Mouse (Mus musculus): ENCODE measurements around the gene Taf5. TPM values are rescaled to one million over a fixed set of nuclear protein-coding genes. Genes with fewer than 3 reads are reported as not detected.
A peak's percentile ranks its signal among the peaks of the same experiment; 100 is the strongest.

Taf5 gene
- polyA plus RNA-seq, 1 experiment from 2014 or later, result 7.8 TPM

GRCm38 (mm10) chr19:47040720-47041473, 26.6 kb upstream of the Taf5 start:
- Histone ChIP-seq H3K9ac (replicated peaks) (no peak overlapping the region), H3K27me3 (no peaks in the 10 kb centered on the region), H3K27ac (replicated peaks) (no peak overlapping the region), H3K9me3 (no peaks in the 10 kb centered on the region), H3K36me3 (peaks cover 53% of the 10 kb centered on the region), H3K4me3 (no peak overlapping the region), H3K4me2 (replicated peaks) (no peak overlapping the region), H3K4me1 (no peaks in the 10 kb centered on the region)
- ATAC-seq (replicated peaks), result no peak
- WGBS, result 90% methylated on average over 3 of the region's 3 CpGs

- H3K4me2 ChIP-seq (replicated peaks), result no peak overlapping the region
- no peaks in the 10 kb centered on the region for H3K27me3 ChIP-seq
- peaks cover 51% of the 10 kb centered on the region for H3K36me3 ChIP-seq
- ATAC-seq (replicated peaks), result no peak
- WGBS, result 86% methylated on average over 3 of the region's 3 CpGs
- peaks cover 6% of the 10 kb centered on the region; the same call in 1 of the 2 replicates for H3K4me1 ChIP-seq
- H3K9me3 ChIP-seq, result no peaks in the 10 kb centered on the region
- no peak overlapping the region for H3K9ac ChIP-seq (replicated peaks)
- no peak overlapping the region for H3K4me3 ChIP-seq
- H3K27ac ChIP-seq (replicated peaks), result no peak overlapping the region
Observed at GRCm38 (mm10) chr19:47043608-47044007, 23.9 kb upstream of the Taf5 start.

DNA sequence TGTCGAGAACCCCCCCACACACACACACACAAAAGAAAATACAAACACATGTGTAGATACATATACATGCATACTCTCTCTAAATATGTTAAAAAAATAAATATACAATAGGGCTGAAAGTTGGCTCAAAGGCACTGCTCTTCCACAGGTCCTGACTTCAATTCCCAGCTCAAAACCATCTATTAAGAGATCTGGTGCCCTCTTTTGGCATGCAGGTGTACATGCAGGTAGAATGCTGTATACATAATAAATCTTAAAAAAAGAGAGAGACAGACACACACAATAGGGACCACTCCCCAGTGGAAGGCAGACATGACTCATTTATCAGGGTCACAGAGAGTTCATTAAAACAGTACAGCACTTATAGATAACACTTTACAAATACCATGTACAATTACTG, 21.2 kb upstream of the Taf5 start:
- Histone ChIP-seq H3K4me3 (no peak overlapping the region), H3K36me3 (peaks cover 32% of the 10 kb centered on the region), H3K4me1 (peaks cover 24% of the 10 kb centered on the region), H3K9ac (replicated peaks) (no peak overlapping the region), H3K4me2 (replicated peaks) (no peak overlapping the region), H3K27ac (replicated peaks) (no peak overlapping the region), H3K9me3 (no peaks in the 10 kb centered on the region), H3K27me3 (no peaks in the 10 kb centered on the region)
- WGBS, result 87% methylated on average over 1 of the region's 1 CpGs
- no peak for ATAC-seq (replicated peaks)

DNA sequence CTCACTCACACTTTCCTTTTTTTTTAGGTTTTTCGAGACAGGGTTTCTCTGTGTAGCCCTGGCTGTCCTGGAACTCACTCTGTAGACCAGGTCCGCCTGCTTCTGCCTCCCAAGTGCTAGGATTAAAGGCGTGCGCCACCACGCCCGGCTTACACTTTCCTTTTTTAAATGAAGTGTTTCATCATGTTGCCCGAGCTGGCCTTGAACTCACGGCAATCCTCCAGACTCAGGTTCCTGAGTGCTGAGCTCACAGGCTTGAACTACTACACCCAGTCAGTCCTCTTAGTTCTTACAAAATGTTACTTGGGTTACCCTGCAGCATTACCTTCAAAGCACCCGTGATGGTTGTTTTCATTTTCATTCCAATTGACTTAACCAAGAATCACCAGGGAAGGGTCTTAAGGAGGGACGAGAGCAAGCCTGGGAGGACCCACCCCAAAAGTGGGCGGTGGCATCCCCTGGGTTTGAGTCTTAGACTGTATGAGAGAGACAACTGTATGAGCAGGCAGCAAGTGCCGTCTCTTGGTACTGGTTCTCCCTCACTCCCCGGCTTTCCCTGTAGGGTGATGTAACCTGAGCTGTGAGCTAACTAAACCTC, 20.2 kb upstream of the Taf5 start:
- WGBS, result 88% methylated on average over 13 of the region's 13 CpGs

GRCm38 (mm10) chr19:47049061-47049460, 18.5 kb upstream of the Taf5 start:
- WGBS, result 65% methylated on average over 4 of the region's 4 CpGs
- Histone ChIP-seq H3K4me3 (peak overlapping the region; percentile 84; the same call in 1 of the 2 replicates), H3K4me1 (peaks cover 24% of the 10 kb centered on the region)

More for the DNA sequence above, 20.2 kb upstream of the Taf5 start:
- peaks cover 24% of the 10 kb centered on the region for H3K4me1 ChIP-seq
- no peak overlapping the region for H3K4me2 ChIP-seq (replicated peaks)
- no peaks in the 10 kb centered on the region for H3K27me3 ChIP-seq
- no peaks in the 10 kb centered on the region for H3K9me3 ChIP-seq
- no peak overlapping the region for H3K27ac ChIP-seq (replicated peaks)
- peaks cover 29% of the 10 kb centered on the region for H3K36me3 ChIP-seq
- H3K9ac ChIP-seq (replicated peaks), result no peak overlapping the region
- no peak overlapping the region for H3K4me3 ChIP-seq
- no peak for ATAC-seq (replicated peaks)

DNA sequence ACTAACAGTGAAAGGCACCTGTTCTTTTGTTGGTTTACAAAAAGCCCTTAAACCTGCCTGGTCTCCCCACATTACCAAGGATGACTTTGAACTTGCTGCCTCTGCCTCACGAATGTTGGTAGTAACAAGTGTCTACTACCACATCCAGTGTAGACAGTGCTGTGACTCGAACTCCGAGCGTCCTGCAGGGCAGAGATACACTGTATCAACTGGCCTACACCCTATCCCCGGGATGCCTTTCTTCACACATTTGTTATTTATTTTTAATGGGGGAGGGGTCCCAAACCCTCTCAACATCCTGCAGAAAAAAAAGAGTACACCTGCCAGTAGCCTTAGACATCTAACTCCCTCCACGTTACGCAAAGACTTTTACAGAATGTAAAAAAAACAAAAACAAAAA, 17.7 kb upstream of the Taf5 start:
- peak overlapping the region; percentile 91 for H3K9ac ChIP-seq (replicated peaks)
- no peaks in the 10 kb centered on the region for H3K27me3 ChIP-seq
- peak overlapping the region; percentile 52 for H3K4me2 ChIP-seq (replicated peaks)
- no peak; the same call in 1 of the 2 replicates for ATAC-seq (replicated peaks)
- peak overlapping the region; percentile 84 for H3K4me3 ChIP-seq
- peak overlapping the region; percentile 96 for H3K27ac ChIP-seq (replicated peaks)
- peaks cover 22% of the 10 kb centered on the region for H3K36me3 ChIP-seq
- no peaks in the 10 kb centered on the region for H3K9me3 ChIP-seq
- WGBS, result 7% methylated on average over 7 of the region's 7 CpGs
- H3K4me1 ChIP-seq, result peaks cover 24% of the 10 kb centered on the region

More at GRCm38 (mm10) chr19:47049061-47049460, 18.5 kb upstream of the Taf5 start:
- Histone ChIP-seq H3K9me3 (no peaks in the 10 kb centered on the region), H3K36me3 (peaks cover 22% of the 10 kb centered on the region), H3K27me3 (no peaks in the 10 kb centered on the region), H3K9ac (replicated peaks) (no peak overlapping the region), H3K4me2 (replicated peaks) (peak overlapping the region; percentile 52), H3K27ac (replicated peaks) (no peak overlapping the region)
- ATAC-seq (replicated peaks), result no peak

- WGBS, result 0% methylated on average over 75 of the region's 75 CpGs
- H3K4me2 ChIP-seq (replicated peaks), result peak within 1 kb of the TSS; percentile 52
Observed at GRCm38 (mm10) chr19:47050271-47051032, 17.1 kb upstream of the Taf5 start, which contains the start of gene Pcgf6. Pcgf6 (minus strand) TSS chr19:47050906.

GRCm38 (mm10) chr19:47052927-47053326, 14.6 kb upstream of the Taf5 start:
- WGBS, result 81% methylated on average over 4 of the region's 4 CpGs
- Histone ChIP-seq H3K4me1 (peaks cover 24% of the 10 kb centered on the region), H3K9me3 (no peaks in the 10 kb centered on the region), H3K36me3 (peaks cover 4% of the 10 kb centered on the region; the same call in 1 of the 2 replicates), H3K9ac (replicated peaks) (no peak overlapping the region), H3K4me3 (no peak overlapping the region), H3K27ac (replicated peaks) (no peak overlapping the region), H3K27me3 (no peaks in the 10 kb centered on the region), H3K4me2 (replicated peaks) (no peak overlapping the region)
- ATAC-seq (replicated peaks), result no peak

More at GRCm38 (mm10) chr19:47050271-47051032, 17.1 kb upstream of the Taf5 start, which contains the start of gene Pcgf6:
- Histone ChIP-seq H3K4me1 (peaks cover 24% of the 10 kb centered on the region), H3K36me3 (peaks cover 20% of the 10 kb centered on the region), H3K9me3 (no peaks in the 10 kb centered on the region), H3K4me3 (peak within 1 kb of the TSS; percentile 84), H3K27me3 (no peaks in the 10 kb centered on the region), H3K9ac (replicated peaks) (peak within 1 kb of the TSS; percentile 91), H3K27ac (replicated peaks) (peak within 1 kb of the TSS; percentile 96)
- ATAC-seq (replicated peaks), result peak; percentile 91

GRCm38 (mm10) chr19:47053471-47053870, 14.1 kb upstream of the Taf5 start:
- no peak overlapping the region for H3K4me3 ChIP-seq
- H3K36me3 ChIP-seq, result no peaks in the 10 kb centered on the region
- H3K27ac ChIP-seq (replicated peaks), result no peak overlapping the region
- peaks cover 19% of the 10 kb centered on the region for H3K4me1 ChIP-seq
- ATAC-seq (replicated peaks), result no peak
- 93% methylated on average over 4 of the region's 4 CpGs for WGBS
- H3K9me3 ChIP-seq, result no peaks in the 10 kb centered on the region
- H3K4me2 ChIP-seq (replicated peaks), result no peak overlapping the region
- H3K9ac ChIP-seq (replicated peaks), result no peak overlapping the region
- no peaks in the 10 kb centered on the region for H3K27me3 ChIP-seq

DNA sequence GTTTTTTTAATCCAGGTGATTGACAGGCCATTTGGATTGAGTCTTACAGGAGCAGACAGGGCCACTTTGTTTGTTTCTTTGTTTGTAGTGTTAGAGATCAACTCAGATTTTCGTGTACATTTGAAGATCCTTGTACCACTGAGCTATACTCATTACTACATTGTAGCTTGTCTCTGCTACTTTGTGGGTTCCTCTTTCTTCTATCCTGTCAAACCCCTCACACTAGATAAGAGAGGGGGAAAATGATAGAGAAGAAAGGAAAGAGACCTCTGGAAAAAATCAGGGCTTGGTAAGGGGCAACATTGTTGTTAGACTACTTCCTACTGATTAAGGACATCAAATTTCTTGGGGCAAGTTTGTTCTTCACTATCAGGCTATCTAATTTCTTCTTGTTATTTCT, 9.9 kb upstream of the Taf5 start:
- Histone ChIP-seq H3K9ac (replicated peaks) (no peak overlapping the region), H3K4me2 (replicated peaks) (no peak overlapping the region), H3K4me3 (no peak overlapping the region), H3K36me3 (no peaks in the 10 kb centered on the region), H3K27ac (replicated peaks) (no peak overlapping the region), H3K4me1 (no peaks in the 10 kb centered on the region), H3K9me3 (no peaks in the 10 kb centered on the region), H3K27me3 (no peaks in the 10 kb centered on the region)
- ATAC-seq (replicated peaks), result no peak
- 61% methylated on average over 1 of the region's 1 CpGs for WGBS

- 91% methylated on average over 3 of the region's 3 CpGs for WGBS
- peaks cover 17% of the 10 kb centered on the region for H3K4me1 ChIP-seq
Observed at GRCm38 (mm10) chr19:47065860-47066259, 1.7 kb upstream of the Taf5 start.

More at GRCm38 (mm10) chr19:47065860-47066259, 1.7 kb upstream of the Taf5 start:
- H3K9me3 ChIP-seq, result no peaks in the 10 kb centered on the region
- no peak for ATAC-seq (replicated peaks)
- no peak overlapping the region for H3K4me3 ChIP-seq
- H3K4me2 ChIP-seq (replicated peaks), result no peak overlapping the region
- peaks cover 1% of the 10 kb centered on the region; the same call in 1 of the 2 replicates for H3K36me3 ChIP-seq
- H3K27me3 ChIP-seq, result no peaks in the 10 kb centered on the region
- no peak overlapping the region for H3K9ac ChIP-seq (replicated peaks)
- no peak overlapping the region for H3K27ac ChIP-seq (replicated peaks)

Data from forebrain, embryonic 15.5 days (tissue).